Mouse (Mus musculus) mouse embryonic stem cell (cell line): ENCODE measurements around the gene Ramp2.

Experiments used
- in situ Hi-C, 2 experiments: fragments of 300-500 bp; cut with MboI; formaldehyde crosslinking; loops; 1 replicate in 1 of 2; 3 replicates in 1 of 2; pipeline ENCODE4 v1.14.3; 2019 to 2020; ENCODE audit warnings: low sequenced_read_pairs in 2 of 2, low pct_unique_long_range_greater_than_20kb in 1 of 2, mixed read lengths in 1 of 2; ENCODE audit not compliant: unreplicated experiment in 1 of 2

The Ramp2 gene

GRCm38 (mm10) chr11:101291231-101291630, 45.4 kb downstream of the Ramp2 start:
- in situ Hi-C loops, result no loop called here

GRCm38 (mm10) chr11:101295191-101295590, 49.4 kb downstream of the Ramp2 start:
- in situ Hi-C loops, result no loop called here

GRCm38 (mm10) chr11:101300881-101301280, 55.1 kb downstream of the Ramp2 start:
- in situ Hi-C loops, result no loop called here

- in situ Hi-C loops, result no loop called here
These were observed 55.6 kb downstream of the Ramp2 start for GRCm38 (mm10) chr11:101301299-101302003.

DNA sequence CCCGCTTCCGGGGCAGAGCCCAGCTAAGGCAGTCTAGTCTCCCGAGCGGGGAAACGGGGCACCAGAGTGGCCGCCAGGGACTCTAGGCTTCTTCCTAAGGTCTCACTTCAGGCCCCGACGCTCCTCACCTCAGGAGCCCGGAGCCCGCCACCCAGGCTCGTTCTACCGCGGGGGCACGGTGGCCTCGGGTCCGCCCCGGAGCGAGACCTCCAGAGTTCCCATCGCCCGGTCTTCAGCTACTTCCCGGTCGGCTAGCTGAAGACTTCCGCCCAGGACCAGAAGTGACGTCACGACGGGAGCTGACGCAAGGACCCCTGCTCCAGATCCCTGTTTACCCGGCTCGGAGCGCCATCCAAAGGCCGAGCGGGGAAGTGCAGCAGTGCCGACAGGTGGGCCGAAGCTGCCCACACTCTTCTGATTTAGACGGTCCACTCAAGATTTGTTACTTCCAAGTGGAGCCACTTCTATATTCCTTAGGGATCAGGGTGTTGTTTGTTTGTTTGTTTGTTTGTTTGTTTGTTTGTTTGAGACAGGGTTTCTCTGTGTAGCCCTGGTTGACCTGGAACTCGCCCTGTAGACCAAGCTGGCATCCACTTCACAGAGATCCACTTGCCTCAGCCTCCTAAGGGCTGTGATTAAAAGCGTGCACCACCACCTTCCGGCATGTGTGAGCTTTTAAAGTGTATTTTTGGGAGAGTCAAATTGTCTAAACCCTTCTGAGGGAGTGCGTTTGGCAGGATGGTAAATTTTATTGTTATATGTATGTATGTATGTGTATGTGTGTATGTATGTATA, 56.4 kb downstream of the Ramp2 start, which contains the start of gene Becn1:
TSS of gene Becn1 (minus strand) at position 283 of the 795 bp plus-strand sequence.
- in situ Hi-C loops, result no loop called here

DNA sequence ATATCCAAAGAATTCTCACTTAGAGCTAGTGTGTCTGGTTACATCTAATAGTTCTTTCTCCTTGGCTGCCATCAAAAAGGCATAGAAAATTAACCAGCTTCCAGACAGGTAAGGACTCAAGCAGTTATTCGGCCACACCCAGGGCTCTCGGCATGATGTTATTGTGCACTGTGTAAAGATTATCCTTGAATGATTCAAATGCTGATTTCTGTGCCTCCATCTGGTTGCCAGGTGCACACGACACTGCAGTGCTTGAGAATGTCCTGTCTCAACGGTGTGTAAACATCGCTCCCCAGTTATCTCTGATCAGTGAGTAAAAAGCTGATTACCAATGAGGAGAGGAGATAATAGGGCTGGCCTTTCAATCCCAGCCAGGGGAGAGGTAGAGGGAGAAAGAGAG, 61.9 kb downstream of the Ramp2 start:
- in situ Hi-C loops, result no loop called here
